Mouse (Mus musculus): ENCODE data around the gene Sec63. TPM values are rescaled to one million over a fixed set of nuclear protein-coding genes. Genes with fewer than 3 reads are reported as not detected.

Sec63 gene
- polyA plus RNA-seq, 2 experiments from 2014 or later = 17.8 to 19.4 TPM

DNA sequence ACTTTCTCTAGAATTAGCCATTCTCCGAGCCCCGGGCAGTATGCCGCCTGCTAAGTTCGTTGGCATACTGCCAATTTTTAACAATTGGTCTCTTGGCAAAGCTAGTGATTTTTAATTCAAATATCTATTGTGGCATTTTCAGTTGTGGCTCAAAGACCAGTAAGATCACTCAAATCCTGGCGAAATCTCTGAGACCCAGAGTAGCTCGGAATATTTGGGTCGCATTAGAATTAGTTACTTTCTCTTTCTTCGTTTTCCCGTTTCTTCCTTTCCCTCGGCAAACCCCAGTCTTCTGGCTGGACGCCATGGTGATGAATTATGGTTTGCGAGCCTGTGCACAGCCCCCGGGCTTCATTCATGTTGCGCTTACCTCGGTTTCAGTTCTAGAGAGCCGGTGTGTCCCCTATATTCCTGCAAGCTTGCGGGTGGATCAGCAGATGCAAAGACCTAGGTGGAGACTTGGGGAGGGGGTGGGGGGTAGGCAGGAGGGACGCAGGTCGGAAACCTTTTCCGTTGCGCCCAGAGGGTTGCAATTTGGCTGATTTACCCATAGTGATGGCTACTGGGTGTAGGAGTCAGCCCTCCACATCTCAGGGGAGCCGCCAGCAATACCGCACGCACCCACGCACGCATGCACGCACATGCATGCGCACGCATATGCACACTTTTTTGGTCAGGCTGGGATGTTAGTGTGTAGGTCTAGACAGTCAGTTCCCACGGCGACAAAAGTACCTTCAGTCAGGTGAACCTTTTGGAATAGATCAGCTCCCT, 102.5 kb downstream of the Sec63 start:
- ATAC-seq = no peak

DNA sequence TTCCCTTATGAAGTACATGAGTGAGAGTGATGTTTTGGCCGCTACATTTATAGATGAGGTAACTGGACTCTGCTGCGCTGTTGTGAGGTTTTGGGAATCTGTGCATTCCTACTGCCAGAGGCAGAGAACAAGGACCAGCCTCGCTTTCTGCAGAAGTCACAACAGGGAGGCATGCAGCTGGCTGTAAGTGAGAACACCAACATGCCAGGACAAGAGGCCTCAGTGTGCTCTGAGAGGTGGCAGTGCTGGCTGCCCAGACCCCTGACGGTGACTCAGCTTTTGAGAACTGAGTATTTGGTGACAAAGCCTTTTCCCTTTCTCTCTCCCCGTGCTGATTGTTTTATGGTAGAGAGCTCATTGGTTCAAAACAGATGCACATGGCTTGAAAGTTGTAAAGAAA, 103.4 kb downstream of the Sec63 start:
- ATAC-seq = no peak

DNA sequence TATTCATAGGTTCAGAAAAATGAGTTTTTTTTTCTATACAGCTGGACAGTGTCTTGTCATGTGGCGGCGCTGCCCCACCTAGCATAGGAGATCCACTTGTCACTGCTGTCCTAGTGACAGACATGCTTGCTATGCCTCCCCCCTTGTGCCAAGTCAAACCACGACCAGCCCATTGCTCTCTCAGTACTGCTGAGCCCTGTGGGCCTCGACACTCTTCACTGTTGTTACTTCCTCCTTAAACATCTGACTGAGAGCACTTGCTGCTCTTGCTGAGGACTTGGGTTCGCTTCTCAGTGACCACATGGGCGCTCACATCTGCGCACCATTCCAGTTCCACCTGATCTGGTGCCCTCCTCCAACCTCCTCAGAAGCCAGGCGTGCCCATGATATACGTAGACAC, 107.1 kb downstream of the Sec63 start:
- ATAC-seq = peak; percentile 13

DNA sequence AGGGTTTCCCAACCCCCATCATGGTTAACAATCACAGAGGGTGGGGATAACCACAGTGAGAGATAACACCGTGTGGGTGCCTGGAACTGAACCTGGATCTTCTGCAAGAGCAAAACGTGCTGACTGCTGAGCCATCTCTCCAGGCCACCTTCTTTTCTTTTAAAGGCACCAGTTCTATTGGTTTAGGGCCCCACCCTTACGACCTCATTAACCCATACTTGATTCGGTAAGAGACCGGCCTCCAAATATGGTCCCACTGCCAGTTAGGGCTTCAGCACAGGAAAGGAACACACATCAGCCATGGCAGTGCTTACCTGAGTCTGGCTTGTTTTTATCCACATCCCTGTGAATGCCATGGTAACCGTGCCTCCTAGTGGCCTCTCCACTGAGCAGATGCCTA, 108.2 kb downstream of the Sec63 start:
- ATAC-seq = peak; percentile 35

DNA sequence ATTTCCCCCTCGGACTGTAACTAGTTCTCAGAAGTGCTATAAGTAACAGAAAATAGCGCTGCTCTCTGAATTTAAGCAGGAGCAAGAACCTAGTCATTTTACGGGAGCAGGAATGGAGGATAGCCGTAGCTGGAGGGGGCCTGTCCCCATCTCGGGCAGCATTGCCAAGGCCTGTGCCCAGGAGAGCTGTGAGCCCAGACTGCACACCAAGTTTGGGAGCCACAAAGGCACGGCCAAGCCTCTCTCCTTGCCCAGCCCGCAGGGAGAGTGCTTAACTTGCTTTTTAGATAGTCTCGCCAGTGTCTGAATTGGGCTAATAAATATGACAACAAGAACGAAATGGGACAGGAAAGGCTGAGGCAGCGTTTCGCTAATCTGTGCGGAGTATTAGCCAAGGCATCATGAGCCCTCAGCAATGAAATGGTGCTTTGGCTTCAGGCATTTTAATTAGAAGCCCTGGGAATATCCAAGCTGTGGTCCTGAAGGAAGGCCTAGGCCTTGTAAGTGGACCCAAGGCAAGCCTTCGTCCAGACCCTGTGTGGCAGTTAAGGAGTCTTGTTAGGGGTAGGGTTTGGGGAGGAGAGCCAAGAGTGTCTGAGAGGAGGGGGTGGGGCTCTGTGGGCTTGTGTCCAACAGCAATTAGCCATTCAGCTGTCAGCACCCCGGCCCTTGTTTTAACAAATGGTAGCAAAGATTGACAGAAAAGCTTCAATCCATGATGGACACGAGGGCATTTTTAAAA, 111.1 kb downstream of the Sec63 start:
- ATAC-seq = no peak

DNA sequence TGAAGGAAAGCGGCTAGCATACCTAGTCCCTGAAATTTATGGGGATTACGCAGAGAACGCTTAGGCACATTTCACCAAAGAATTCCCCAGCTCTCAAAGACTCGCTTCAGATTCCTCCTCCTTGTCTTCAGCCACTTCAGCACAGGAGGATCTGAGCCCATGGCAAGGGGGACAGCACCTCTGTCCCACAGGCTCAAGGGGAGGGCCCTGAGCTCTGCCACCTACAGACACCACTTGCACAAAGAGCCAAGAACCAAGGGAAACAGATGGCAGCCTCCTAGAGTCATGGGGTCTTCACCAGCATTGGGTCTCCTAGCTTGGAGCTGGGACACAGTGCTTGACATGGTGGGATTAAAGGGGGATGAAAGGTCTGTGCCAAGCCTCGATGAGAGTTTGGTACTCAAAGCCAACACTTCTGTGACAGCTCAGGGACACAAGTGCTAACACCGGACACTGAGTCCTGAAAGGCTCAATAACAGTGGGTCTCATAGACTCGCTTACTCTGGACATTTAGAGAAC, 111.8 kb downstream of the Sec63 start:
- ATAC-seq = no peak

DNA sequence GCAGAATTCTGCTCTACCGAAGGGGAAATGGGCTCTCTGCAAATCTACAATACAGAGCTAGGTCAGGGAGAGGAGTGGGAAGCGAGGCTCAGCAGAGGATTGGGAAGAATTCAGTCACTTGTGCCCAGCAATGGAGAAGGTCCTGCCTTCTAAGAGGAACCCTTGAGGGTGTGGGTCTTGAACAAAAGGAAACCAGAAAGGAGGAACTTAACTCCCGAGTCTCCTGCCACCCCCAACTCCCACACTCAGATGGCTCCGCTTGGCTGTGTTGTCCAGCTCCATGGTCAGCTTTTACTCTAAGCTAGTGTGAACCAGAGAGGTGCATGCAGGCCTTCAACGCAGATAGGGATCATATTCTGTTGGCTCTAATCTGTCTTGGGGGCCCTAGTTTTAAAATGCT, 114.9 kb downstream of the Sec63 start:
- ATAC-seq = no peak

DNA sequence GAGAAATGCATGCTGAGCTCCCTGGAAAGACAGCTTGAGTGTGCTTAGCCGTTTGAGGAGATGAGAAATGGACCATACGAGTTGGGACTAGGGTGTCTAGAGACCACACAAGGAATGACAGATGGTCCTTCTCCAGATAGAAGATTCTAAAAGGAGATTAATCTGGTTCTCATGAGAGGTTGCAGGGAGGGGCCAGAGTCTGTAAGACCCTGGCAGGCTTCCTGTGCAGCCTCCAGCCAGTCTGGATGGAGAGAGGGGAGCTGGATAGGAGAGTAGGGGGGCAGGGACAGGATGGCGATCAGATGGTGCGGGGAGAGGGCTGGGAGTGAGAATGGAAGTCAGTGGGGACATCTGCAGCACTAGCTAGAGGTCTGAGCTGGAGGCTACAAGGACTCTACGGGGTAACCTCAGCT, 118.0 kb downstream of the Sec63 start:
- no peak for ATAC-seq

DNA sequence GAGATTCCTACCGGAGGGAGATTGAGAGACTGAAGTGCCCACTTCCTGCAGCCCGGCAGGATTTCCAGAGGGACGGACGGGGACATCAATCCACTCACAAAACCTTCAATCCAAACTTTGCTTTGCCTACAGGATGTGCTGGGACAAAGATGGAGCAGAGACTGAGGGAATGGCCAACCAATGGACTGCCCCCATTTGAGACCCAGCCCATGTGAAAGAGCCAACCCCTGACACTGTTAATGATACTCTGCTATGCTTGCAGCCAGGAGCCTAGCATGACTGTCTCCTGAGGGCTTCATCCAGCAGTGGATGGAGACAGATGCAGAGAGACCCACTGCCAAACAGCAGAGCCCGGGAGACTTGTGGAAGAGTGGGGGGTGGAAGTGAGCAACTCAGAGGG, 118.4 kb downstream of the Sec63 start:
- ATAC-seq = no peak

Other genes with a start within 250 kb of the Sec63 start
- not detected for gene Nr2e1, start 177.9 kb upstream of the Sec63 start, polyA plus RNA-seq (2017; shearing (Covaris generic))
- gene Ostm1, start 177.7 kb upstream of the Sec63 start, polyA plus RNA-seq (2017; shearing (Covaris generic)) = 10 to 100 TPM; 39.9 TPM
- 10 to 100 TPM; 56.6 to 87.8 TPM for gene Scml4, start 98.9 kb downstream of the Sec63 start, polyA plus RNA-seq (2017; shearing (Covaris generic))